Mouse (Mus musculus): ENCODE data around the gene Gpr87.

- TF ChIP-seq TAL1 (IDR thresholded peaks at IDR 0.05; ENCODE audit: low read length) (no peak), GATA1 (IDR thresholded peaks at IDR 0.05; ENCODE audit: low read length) (no peak)
Observed at GRCm38 (mm10) chr3:59141507-59142305, 53.2 kb downstream of the Gpr87 start.

Measured in erythroblast, embryonic 14.5 days (primary cell).